Mouse (Mus musculus) small intestine, adult 2 months (tissue): Measurements from ENCODE around the gene Ndufv2. TPM values are rescaled to one million over a fixed set of nuclear protein-coding genes. Genes with fewer than 3 reads are reported as not detected.

Source experiments
- H3K27ac ChIP-seq: fragments of 200-500 bp; 2 replicates; pipeline ENCODE4 v1.5.1; 2012; ENCODE audit warnings: low read depth, low read length, control low read depth, inconsistent platforms; ENCODE audit not compliant: insufficient read depth
- H3K27me3 ChIP-seq: fragments of 200-500 bp; 2 replicates; pipeline ENCODE4 v1.6.1; 2012; ENCODE audit warnings: mild to moderate bottlenecking, moderate library complexity, low read length, inconsistent platforms; ENCODE audit not compliant: control insufficient read depth, insufficient read depth
- H3K36me3 ChIP-seq: fragments of 200-500 bp; 2 replicates; pipeline ENCODE4 v1.6.1; 2012; ENCODE audit warnings: mild to moderate bottlenecking, low read length, control low read depth, inconsistent platforms; ENCODE audit not compliant: control insufficient read depth, insufficient read depth
- H3K4me1 ChIP-seq: fragments of 200-500 bp; 2 replicates; pipeline ENCODE4 v1.6.1; 2012; ENCODE audit warnings: low read length, inconsistent platforms, mixed read lengths; ENCODE audit not compliant: control insufficient read depth, insufficient read depth, insufficient read length
- H3K4me3 ChIP-seq: fragments of 200-500 bp; 2 replicates; pipeline ENCODE4 v1.5.1; 2012; ENCODE audit warnings: low read depth, mild to moderate bottlenecking, control low read depth, inconsistent platforms, low read length, moderate library complexity
- CTCF ChIP-seq: fragments of 200-500 bp; IDR thresholded peaks from 2 replicates; pipeline ENCODE4 v1.5.1; 2012; ENCODE audit warnings: low read depth, mild to moderate bottlenecking, control low read depth, inconsistent platforms, low read length, moderate library complexity, mixed read lengths; ENCODE audit not compliant: insufficient replicate concordance, insufficient read length; ENCODE audit errors: extremely low read depth
- POLR2A ChIP-seq: fragments of 200-500 bp; IDR thresholded peaks from 2 replicates; pipeline ENCODE4 v1.6.1; 2012; ENCODE audit warnings: low read depth, mild to moderate bottlenecking, control low read depth, inconsistent platforms, low read length, moderate library complexity
- WGBS: fragments of 180-500 bp; shearing (Covaris S2); methylation state at CpG from one replicate; pipeline ENCODE4 v1.1.7; 2018; 5-methylcytosine and 5-hydroxymethylcytosine counted together
- polyA plus RNA-seq: library from polyadenylated mRNA; depleted of rRNA; stranded (reverse); fragments of >200 nt; gene quantifications from 2 replicates; pipeline ENCODE4 v1.2.3, GENCODE M21; 2012

The Ndufv2 gene
- polyA plus RNA-seq, 1 experiment, result 28.7 TPM

GRCm38 (mm10) chr17:66120701-66121100 lies 19.3 kb upstream of the Ndufv2 start:
- Histone ChIP-seq H3K27me3 (no peaks in the 10 kb centered on the region), H3K36me3 (peaks cover 36% of the 10 kb centered on the region), H3K27ac (no peak overlapping the region), H3K4me3 (no peak overlapping the region), H3K4me1 (no peaks in the 10 kb centered on the region)
- WGBS, result 68% methylated on average over 1 of the region's 1 CpGs
- no peak for TF ChIP-seq POLR2A
- no peak for TF ChIP-seq CTCF

- Histone ChIP-seq H3K4me1 (no peaks in the 10 kb centered on the region), H3K36me3 (peaks cover 51% of the 10 kb centered on the region), H3K4me3 (no peak overlapping the region), H3K27me3 (no peaks in the 10 kb centered on the region), H3K27ac (no peak overlapping the region)
- WGBS, result 87% methylated on average over 8 of the region's 8 CpGs
- TF ChIP-seq POLR2A (no peak), CTCF (no peak)
These were observed 17.6 kb upstream of the Ndufv2 start for GRCm38 (mm10) chr17:66118991-66119390.

GRCm38 (mm10) chr17:66112166-66112565 lies 10.8 kb upstream of the Ndufv2 start:
- Histone ChIP-seq H3K27ac (no peak overlapping the region), H3K4me1 (peaks cover 5% of the 10 kb centered on the region; the same call in 1 of the 2 replicates), H3K4me3 (no peak overlapping the region), H3K36me3 (peaks cover 32% of the 10 kb centered on the region), H3K27me3 (no peaks in the 10 kb centered on the region)
- WGBS, result 11% methylated on average over 4 of the region's 4 CpGs
- no peak for TF ChIP-seq CTCF
- TF ChIP-seq POLR2A, result no peak

- WGBS, result under 1% methylated on average over 40 of the region's 41 CpGs
- Histone ChIP-seq H3K4me3 (peak within 1 kb of the TSS; percentile 99), H3K27me3 (no peaks in the 10 kb centered on the region), H3K36me3 (peaks cover 26% of the 10 kb centered on the region), H3K27ac (peak within 1 kb of the TSS; percentile 56), H3K4me1 (peaks cover 5% of the 10 kb centered on the region; the same call in 1 of the 2 replicates)
- peak; percentile 47; the same call in 1 of the 2 replicates for TF ChIP-seq POLR2A
- no peak for TF ChIP-seq CTCF
These were observed 10.1 kb upstream of the Ndufv2 start, which contains the start of gene Washc1 for GRCm38 (mm10) chr17:66111402-66111959. Washc1 (plus strand) TSS chr17:66111545.

- peak overlapping the region; percentile 42 for H3K4me3 ChIP-seq
- WGBS, result 11% methylated on average over 6 of the region's 6 CpGs
- H3K27ac ChIP-seq, result no peak overlapping the region
These were observed 9.4 kb upstream of the Ndufv2 start for GRCm38 (mm10) chr17:66110746-66111145.

GRCm38 (mm10) chr17:66108198-66108597 lies 6.8 kb upstream of the Ndufv2 start:
- Histone ChIP-seq H3K4me1 (peaks cover 5% of the 10 kb centered on the region; the same call in 1 of the 2 replicates), H3K27ac (no peak overlapping the region), H3K4me3 (no peak overlapping the region), H3K27me3 (no peaks in the 10 kb centered on the region), H3K36me3 (no peaks in the 10 kb centered on the region)
- TF ChIP-seq CTCF, result no peak
- no peak for TF ChIP-seq POLR2A
- WGBS, result 88% methylated on average over 4 of the region's 4 CpGs

More at GRCm38 (mm10) chr17:66110746-66111145, 9.4 kb upstream of the Ndufv2 start:
- peaks cover 5% of the 10 kb centered on the region; the same call in 1 of the 2 replicates for H3K4me1 ChIP-seq
- peaks cover 19% of the 10 kb centered on the region for H3K36me3 ChIP-seq
- TF ChIP-seq CTCF, result no peak
- no peak for TF ChIP-seq POLR2A
- no peaks in the 10 kb centered on the region for H3K27me3 ChIP-seq

GRCm38 (mm10) chr17:66107466-66107865 lies 6.1 kb upstream of the Ndufv2 start:
- WGBS, result 70% methylated on average over 8 of the region's 8 CpGs
- Histone ChIP-seq H3K27ac (no peak overlapping the region), H3K27me3 (no peaks in the 10 kb centered on the region), H3K4me3 (no peak overlapping the region), H3K36me3 (no peaks in the 10 kb centered on the region), H3K4me1 (peaks cover 5% of the 10 kb centered on the region; the same call in 1 of the 2 replicates)
- TF ChIP-seq POLR2A (no peak), CTCF (no peak)
